Comparison of ENCODE assay signal across 9 mouse cellular contexts in the genomic region with DNA sequence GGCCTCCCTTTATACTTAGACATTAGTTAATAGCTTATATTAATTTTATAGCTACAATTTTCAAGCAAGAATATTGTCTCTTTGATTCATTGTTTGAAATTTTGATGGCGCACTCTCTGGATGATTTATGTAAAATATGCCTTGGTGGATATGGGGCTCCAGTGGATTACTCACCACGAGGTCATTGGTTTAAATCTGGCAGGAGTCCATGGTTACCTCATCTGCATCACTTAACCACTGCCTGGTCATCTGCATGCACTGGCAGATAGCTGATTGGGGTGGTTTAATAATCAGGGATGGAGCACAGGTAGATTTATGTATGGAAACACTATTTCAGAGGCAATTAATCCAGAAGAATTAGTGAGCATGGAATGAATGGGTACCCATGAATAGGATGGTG. TPM values are rescaled to one million over a fixed set of nuclear protein-coding genes. Genes with fewer than 3 reads are reported as not detected.
DNase-seq lines count a peak whose midpoint lies in the region; ATAC-seq lines count a peak whose summit lies in the region.
"Had no signal": no experiment of that assay in that cellular context is flagged by ENCODE, and none has a peak within 500 bp of the region (broad histone marks: within the 10 kb centered on the region; RNA-seq: fewer than 3 reads in every experiment).

No protein-coding gene starts in this region.

- H3K36me3 ChIP-seq in midbrain, embryonic 14.5 days (ENCODE audit: control insufficient read depth, insufficient read depth, low read length) = no peaks in the 10 kb centered on the region
- H3K36me3 ChIP-seq in midbrain, embryonic 11.5 days (ENCODE audit: control insufficient read depth, insufficient read depth, low read length) = no peaks in the 10 kb centered on the region
- H3K36me3 ChIP-seq in limb, embryonic 12.5 days = no peaks in the 10 kb centered on the region
- no peaks in the 10 kb centered on the region for H3K36me3 ChIP-seq in stomach, embryonic 15.5 days

- peak; percentile 41 for DNase-seq in gastrocnemius, adult 18-20 months (ENCODE audit: low spot score)
- no peak for DNase-seq in gastrocnemius, postnatal 4 days (ENCODE audit: low spot score in 2 of 2)
- DNase-seq in midbrain, embryonic 14.5 days = no peak
- DNase-seq in midbrain, embryonic 11.5 days (ENCODE audit: low spot score, missing footprints) = no peak
- no peak for DNase-seq in right cerebral cortex, postnatal 36 days (ENCODE audit: low spot score in 2 of 2)
- no peak for DNase-seq in spleen, adult 18-20 months

- no peaks in the 10 kb centered on the region for H3K9me3 ChIP-seq in midbrain, embryonic 14.5 days (ENCODE audit: control insufficient read depth, low read length)
- no peaks in the 10 kb centered on the region for H3K9me3 ChIP-seq in midbrain, embryonic 11.5 days (ENCODE audit: control insufficient read depth, low read length)
- H3K9me3 ChIP-seq in limb, embryonic 12.5 days = no peaks in the 10 kb centered on the region
- H3K9me3 ChIP-seq in stomach, embryonic 15.5 days = no peaks in the 10 kb centered on the region

- no peak overlapping the region for H3K27ac ChIP-seq in midbrain, embryonic 14.5 days (replicated peaks; ENCODE audit: low read depth, low read length)
- H3K27ac ChIP-seq in midbrain, embryonic 11.5 days (ENCODE audit: low read depth, low read length) = no peak overlapping the region
- H3K27ac ChIP-seq in limb, embryonic 12.5 days = no peak overlapping the region
- no peak overlapping the region for H3K27ac ChIP-seq in stomach, embryonic 15.5 days
- H3K27ac ChIP-seq: liver, embryonic 14.5 days had no signal

- H3K9ac ChIP-seq in midbrain, embryonic 14.5 days (replicated peaks; ENCODE audit: low read length) = no peak overlapping the region
- no peak overlapping the region for H3K9ac ChIP-seq in midbrain, embryonic 11.5 days (ENCODE audit: low read length)
- H3K9ac ChIP-seq in limb, embryonic 12.5 days (replicated peaks) = 0 out of 2 replicates have a peak overlapping the region, but pooled peaks have one; percentile 27
- H3K9ac ChIP-seq in stomach, embryonic 15.5 days = no peak overlapping the region
- H3K9ac ChIP-seq: liver, embryonic 14.5 days had no signal

- peaks cover 5% of the 10 kb centered on the region; the same call in 1 of the 2 replicates for H3K27me3 ChIP-seq in midbrain, embryonic 14.5 days (ENCODE audit: control insufficient read depth, insufficient read depth, low read length)
- H3K27me3 ChIP-seq in midbrain, embryonic 11.5 days (ENCODE audit: control insufficient read depth, insufficient read depth, low read length) = no peaks in the 10 kb centered on the region
- H3K27me3 ChIP-seq in limb, embryonic 12.5 days = 0 out of 2 replicates have a peak, but pooled peaks cover 5% of the 10 kb centered on the region
- no peaks in the 10 kb centered on the region for H3K27me3 ChIP-seq in stomach, embryonic 15.5 days (replicated peaks)

- ATAC-seq in midbrain, embryonic 14.5 days (ENCODE audit: low FRiP score, low TSS enrichment) = no peak
- ATAC-seq in midbrain, embryonic 11.5 days (ENCODE audit: low FRiP score) = no peak
- ATAC-seq in limb, embryonic 12.5 days (ENCODE audit: insufficient number of reproducible peaks, insufficient read depth, low FRiP score, low TSS enrichment, low read depth) = no peak
- no peak for ATAC-seq in stomach, embryonic 15.5 days (ENCODE audit: insufficient read depth, low FRiP score, low read depth)

- 55% methylated on average over 2 of the region's 2 CpGs for WGBS in midbrain, embryonic 14.5 days
- WGBS in midbrain, embryonic 11.5 days = 57% methylated on average over 2 of the region's 2 CpGs
- 66% methylated on average over 2 of the region's 2 CpGs for WGBS in limb, embryonic 12.5 days
- 43% methylated on average over 2 of the region's 2 CpGs for WGBS in stomach, embryonic 15.5 days

- H3K4me3 ChIP-seq in midbrain, embryonic 14.5 days (replicated peaks; ENCODE audit: low read depth, low read length) = no peak overlapping the region
- no peak overlapping the region for H3K4me3 ChIP-seq in midbrain, embryonic 11.5 days (ENCODE audit: low read depth, low read length)
- peak overlapping the region; percentile 58 for H3K4me3 ChIP-seq in limb, embryonic 12.5 days (replicated peaks)
- H3K4me3 ChIP-seq in stomach, embryonic 15.5 days (replicated peaks) = peak overlapping the region; percentile 62

- H3K4me1 ChIP-seq in midbrain, embryonic 14.5 days (ENCODE audit: control insufficient read depth, insufficient read depth, low read length) = 0 out of 2 replicates have a peak, but pooled peaks cover 4% of the 10 kb centered on the region
- 0 out of 2 replicates have a peak, but pooled peaks cover 2% of the 10 kb centered on the region for H3K4me1 ChIP-seq in midbrain, embryonic 11.5 days (ENCODE audit: control insufficient read depth, insufficient read depth, low read length)
- peaks cover 5% of the 10 kb centered on the region for H3K4me1 ChIP-seq in limb, embryonic 12.5 days (replicated peaks)
- no peaks in the 10 kb centered on the region for H3K4me1 ChIP-seq in stomach, embryonic 15.5 days

- H3K4me2 ChIP-seq in midbrain, embryonic 14.5 days (ENCODE audit: low read length) = peak overlapping the region; percentile 91
- H3K4me2 ChIP-seq in midbrain, embryonic 11.5 days = no peak overlapping the region
- H3K4me2 ChIP-seq in limb, embryonic 12.5 days = peak overlapping the region; percentile 69
- peak overlapping the region; percentile 74 for H3K4me2 ChIP-seq in stomach, embryonic 15.5 days

RNA-seq across cellular contexts. Expression of gene Sema3c, which starts 2.0 kb away (rescaled TPM):
- 10 to 100 TPM; 46.6 to 49.0 TPM for total RNA-seq in gastrocnemius, adult 18-20 months (2021)
- 100 to 1,000 TPM; 165 to 183 TPM for total RNA-seq in gastrocnemius, postnatal 4 days (2021)
- polyA plus RNA-seq in midbrain, embryonic 14.5 days (2014; fragmentation: Nextera tagmentation; extraction: Ambion mirVana) = 10.3 and 12.2 TPM in 2 replicates
- 18.8 and 20.5 TPM in 2 replicates for polyA plus RNA-seq in midbrain, embryonic 11.5 days (2014; fragmentation: Nextera tagmentation; extraction: Ambion mirVana)
- 33.2 and 38.5 TPM in 2 replicates for polyA plus RNA-seq in limb, embryonic 12.5 days (2016; fragmentation: Nextera tagmentation; extraction: Ambion mirVana)
- polyA plus RNA-seq in stomach, embryonic 15.5 days (2015; fragmentation: Nextera tagmentation; extraction: Ambion mirVana) = 53.8 and 65.9 TPM in 2 replicates

Comparison
In these comparisons a context has a peak if more than half of its experiments do, and no peak if none do; other contexts are left out.
1. H3K4me3 ChIP-seq: peak in limb, embryonic 12.5 days (single experiment) and stomach, embryonic 15.5 days (single experiment); none in midbrain, embryonic 14.5 days (single experiment) and midbrain, embryonic 11.5 days (single experiment).